Comparison of ENCODE assay signal across 8 mouse cellular contexts in the genomic region with DNA sequence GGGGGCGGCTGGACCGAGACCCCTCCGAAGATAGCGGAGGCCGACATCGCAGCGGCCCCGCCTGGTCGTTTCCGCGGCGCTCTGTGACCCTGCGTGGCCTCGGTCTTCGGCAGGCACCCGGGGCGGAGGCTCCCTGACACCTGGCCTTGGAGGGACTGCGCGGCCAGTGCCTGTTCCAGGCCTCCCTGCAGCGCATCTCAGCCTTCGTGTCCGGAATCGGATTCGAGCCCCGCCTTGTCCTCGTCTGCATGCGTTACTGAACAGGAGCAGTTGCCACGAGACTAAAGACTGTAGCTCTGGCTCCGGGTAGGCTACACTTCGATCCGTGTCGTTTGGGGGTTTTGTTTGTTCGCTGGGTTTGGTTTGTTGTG. TPM values are rescaled to one million over a fixed set of nuclear protein-coding genes. Genes with fewer than 3 reads are reported as not detected.
DNase-seq lines count a peak whose midpoint lies in the region; ATAC-seq and TF ChIP-seq lines count a peak whose summit lies in the region.

No protein-coding gene starts in this region.

- CTCF ChIA-PET in Patski (lab: Charles Lee), result no interaction called here

- no peak for TF ChIP-seq CTCF in kidney, adult 2 months (conservative IDR thresholded peaks at IDR 0.05; ENCODE audit: insufficient read depth, insufficient read length, low read depth, low read length)
- TF ChIP-seq CTCF in Patski (IDR thresholded peaks at IDR 0.05), result no peak

- peak overlapping the region; percentile 71 for H3K4me3 ChIP-seq in kidney, adult 2 months (ENCODE audit: insufficient read depth, low read depth, low read length)
- peak overlapping the region; percentile 64 for H3K4me3 ChIP-seq in macrophage (ENCODE audit: inconsistent target)

- H3K4me1 ChIP-seq in kidney, adult 2 months (ENCODE audit: control insufficient read depth, insufficient read depth, low read length), result no peaks in the 10 kb centered on the region

- in situ Hi-C loops in Patski (cut with MboI; ENCODE audit: low pct_unique_long_range_greater_than_20kb), result no loop called here

- H3K79me2 ChIP-seq in macrophage (ENCODE audit: inconsistent target), result peaks cover 38% of the 10 kb centered on the region

- POLR2A ChIA-PET in Patski (lab: Charles Lee), result interaction anchor here (1.0 kb wide), 1 partner anchor 15 kb away, joined by 3 read pairs; no protein-coding TSS in a partner anchor

- no peak for DNase-seq in kidney, adult 2 months
- no peak for DNase-seq in kidney, adult 18-20 months
- DNase-seq in Patski (ENCODE audit: low read depth, low spot score), result no peak
- no peak for DNase-seq in cerebellum, adult 9-11 months
- no peak for DNase-seq in left cerebral cortex, adult 11 months (ENCODE audit: low spot score)
- no peak for DNase-seq in ovary, postnatal 36 days (ENCODE audit: low spot score)

- no peaks in the 10 kb centered on the region for H3K36me3 ChIP-seq in kidney, adult 2 months (ENCODE audit: control insufficient read depth, insufficient read depth, low read length)
- peaks cover 18% of the 10 kb centered on the region; the same call in 1 of the 2 replicates for H3K36me3 ChIP-seq in macrophage (ENCODE audit: inconsistent target)

- no peak for TF ChIP-seq POLR2A in kidney, adult 2 months (IDR thresholded peaks at IDR 0.05; ENCODE audit: low read depth, low read length)

- WGBS in kidney, adult 2 months, result under 1% methylated on average over 33 of the region's 33 CpGs
- WGBS in macrophage (ENCODE audit: missing documents), result under 1% methylated on average over 33 of the region's 33 CpGs

- no peak overlapping the region for H3K27ac ChIP-seq in kidney, adult 2 months (ENCODE audit: insufficient read depth, low read depth, low read length)
- H3K27ac ChIP-seq in macrophage, result no peak overlapping the region

- no peaks in the 10 kb centered on the region for H3K27me3 ChIP-seq in kidney, adult 2 months (replicated peaks; ENCODE audit: control insufficient read depth, insufficient read depth, low read length)
- H3K27me3 ChIP-seq in Patski, result no peaks in the 10 kb centered on the region

- ATAC-seq in Patski, result peak; percentile 72
- ATAC-seq in hematopoietic stem cell, adult 5-6 weeks (replicated peaks in 1 of 2; ENCODE audit: insufficient read depth in 1 of 2, low FRiP score in 2 of 2, low TSS enrichment in 1 of 2, low read depth in 1 of 2, poor library complexity in 2 of 2, severe bottlenecking in 2 of 2), result peak; percentile 12 to 18; a peak in 2 of 4 replicates

RNA-seq across cellular contexts. Expression of gene Cep104, which starts 0.3 kb away (rescaled TPM):
- 18.4 and 19.7 TPM in 2 replicates for polyA plus RNA-seq in kidney, adult 2 months (2012; rRNA removed)
- polyA plus RNA-seq in Patski (2021), result 19.2 TPM
- 6.0 and 7.8 TPM in 2 replicates for total RNA-seq in hematopoietic stem cell, adult 5-6 weeks (2017)
- 10 to 100 TPM in 22 of 26 experiments, 1 to 10 TPM in 4; 4.2 to 41.4 (median 24.1) TPM for total RNA-seq in macrophage (2018; cell fraction: chromatin; rRNA removed)
- total RNA-seq in macrophage (2018; cell fraction: cytosol; rRNA removed), result 10 to 100 TPM in 24 of 26 experiments, 1 to 10 TPM in 2; 7.2 to 13.4 (median 12.1) TPM
- total RNA-seq in macrophage (2018; cell fraction: nucleus; rRNA removed), result 10 to 100 TPM in 17 of 26 experiments, 1 to 10 TPM in 9; 5.4 to 22.1 (median 13.3) TPM
- polyA plus RNA-seq in macrophage (2018), result 8.7 to 10.8 TPM (median 10.1 TPM) in 3 replicates

RNA-seq across cellular contexts. Expression of gene Dffb, which starts 0.4 kb away (rescaled TPM):
- 5.0 and 10.1 TPM in 2 replicates for polyA plus RNA-seq in kidney, adult 2 months (2012; rRNA removed)
- polyA plus RNA-seq in Patski (2021) (4.1 TPM), macrophage (2018) (1.7 to 3.2 TPM (median 2.0 TPM) in 3 replicates)
- 6.6 and 13.4 TPM in 2 replicates for total RNA-seq in hematopoietic stem cell, adult 5-6 weeks (2017)
- total RNA-seq in macrophage (2018; cell fraction: chromatin; rRNA removed), result 10 to 100 TPM in 14 of 26 experiments, 1 to 10 TPM in 12; 1.8 to 21.5 (median 10.2) TPM
- total RNA-seq in macrophage (2018; cell fraction: cytosol; rRNA removed), result 1 to 10 TPM in 15 of 26 experiments, under 1 TPM in 11; 0.24 to 2.8 (median 1.4) TPM
- total RNA-seq in macrophage (2018; cell fraction: nucleus; rRNA removed), result 10 to 100 TPM in 3 of 26 experiments, 1 to 10 TPM in 23; 1.1 to 12.4 (median 4.7) TPM

RNA-seq across cellular contexts. Expression of gene A430005L14Rik, which starts 18.2 kb away (rescaled TPM):
- polyA plus RNA-seq in kidney, adult 2 months (2012; rRNA removed), result 42.6 and 45.1 TPM in 2 replicates
- polyA plus RNA-seq in Patski (2021) (20.7 TPM), macrophage (2018) (19.3 to 38.5 TPM (median 20.7 TPM) in 3 replicates)
- 23.8 and 27.0 TPM in 2 replicates for total RNA-seq in hematopoietic stem cell, adult 5-6 weeks (2017)
- total RNA-seq in macrophage (2018; cell fraction: chromatin; rRNA removed), result 10 to 100 TPM in 6 of 26 experiments, 1 to 10 TPM in 20; 1.6 to 11.4 (median 5.2) TPM
- total RNA-seq in macrophage (2018; cell fraction: cytosol; rRNA removed), result 10 to 100 TPM in 25 of 26 experiments, 1 to 10 TPM in 1; 8.9 to 26.3 (median 21.2) TPM
- 10 to 100 TPM in 8 of 26 experiments, 1 to 10 TPM in 17, not detected in 1; 3.9 to 20.2 (median 8.3) TPM for total RNA-seq in macrophage (2018; cell fraction: nucleus; rRNA removed)

RNA-seq across cellular contexts. Expression of gene Lrrc47, which starts 36.3 kb away (rescaled TPM):
- 40.2 and 48.2 TPM in 2 replicates for polyA plus RNA-seq in kidney, adult 2 months (2012; rRNA removed)
- polyA plus RNA-seq in Patski (2021) (44.3 TPM), macrophage (2018) (25.5 to 54.1 TPM (median 32.8 TPM) in 3 replicates)
- total RNA-seq in hematopoietic stem cell, adult 5-6 weeks (2017), result 26.6 and 34.7 TPM in 2 replicates
- total RNA-seq in macrophage (2018; cell fraction: chromatin; rRNA removed), result 10 to 100 TPM in 24 of 26 experiments, 1 to 10 TPM in 2; 6.5 to 60.8 (median 25.7) TPM
- 10 to 100 TPM; 21.6 to 32.6 (median 28.4) TPM for total RNA-seq in macrophage (2018; cell fraction: cytosol; rRNA removed)
- 10 to 100 TPM; 13.4 to 38.9 (median 28.3) TPM for total RNA-seq in macrophage (2018; cell fraction: nucleus; rRNA removed)

RNA-seq across cellular contexts. Expression of gene Smim1, which starts 50.8 kb away (rescaled TPM):
- 294 and 307 TPM in 2 replicates for polyA plus RNA-seq in kidney, adult 2 months (2012; rRNA removed)
- polyA plus RNA-seq in Patski (2021), result 46.4 TPM
- 0.94 and 1.4 TPM in 2 replicates for total RNA-seq in hematopoietic stem cell, adult 5-6 weeks (2017)
- total RNA-seq in macrophage (2018; cell fraction: chromatin; rRNA removed), result 10 to 100 TPM in 1 of 26 experiments, 1 to 10 TPM in 8, under 1 TPM in 4, not detected in 13; 0.11 to 10.1 (median 2.0) TPM
- total RNA-seq in macrophage (2018; cell fraction: cytosol; rRNA removed), result 1 to 10 TPM in 14 of 26 experiments, under 1 TPM in 12; 0.31 to 2.2 (median 1.2) TPM
- total RNA-seq in macrophage (2018; cell fraction: nucleus; rRNA removed), result 1 to 10 TPM in 8 of 26 experiments, under 1 TPM in 13, not detected in 5; 0.18 to 2.1 (median 0.65) TPM
- 1.2 to 1.8 TPM (median 1.7 TPM) in 3 replicates for polyA plus RNA-seq in macrophage (2018)
